Mouse (Mus musculus) hindbrain, embryonic 15.5 days (tissue): ENCODE results near the gene Sh3bgrl. TPM values are rescaled to one million over a fixed set of nuclear protein-coding genes. Genes with fewer than 3 reads are reported as not detected.

ENCODE experiments used
- ATAC-seq: fragments of 200-750 bp; cut with Nextera tagmentation; 2 replicates; pipeline ENCODE4 v1.8.0; 2017; ENCODE audit warnings: low read depth, moderate number of reproducible peaks, moderate TSS enrichment; ENCODE audit not compliant: low FRiP score
- H3K27ac ChIP-seq: fragments of 300-500 bp; sonication (generic); replicated peaks from 2 replicates; pipeline ENCODE4 v1.5.1; 2015; ENCODE audit warnings: mild to moderate bottlenecking, inconsistent platforms
- H3K27me3 ChIP-seq: fragments of 300-500 bp; sonication (generic); 2 replicates; pipeline ENCODE4 v1.6.1; 2015; ENCODE audit warnings: control low read depth, inconsistent platforms
- H3K36me3 ChIP-seq: fragments of 300-500 bp; sonication (generic); 2 replicates; pipeline ENCODE4 v1.6.1; 2015; ENCODE audit warnings: control low read depth, inconsistent platforms
- H3K4me1 ChIP-seq: fragments of 300-500 bp; sonication (generic); replicated peaks from 2 replicates; pipeline ENCODE4 v1.6.1; 2015; ENCODE audit warnings: control low read depth, inconsistent platforms
- H3K4me2 ChIP-seq: fragments of 300-500 bp; sonication (generic); 2 replicates; pipeline ENCODE4 v1.6.1; 2015; ENCODE audit warnings: moderate library complexity, mild to moderate bottlenecking, inconsistent platforms
- H3K4me3 ChIP-seq: fragments of 300-500 bp; sonication (generic); 2 replicates; pipeline ENCODE4 v1.5.1; 2015; ENCODE audit warnings: mild to moderate bottlenecking, inconsistent platforms
- H3K9ac ChIP-seq: fragments of 300-500 bp; sonication (generic); 2 replicates; pipeline ENCODE4 v1.6.1; 2015; ENCODE audit warnings: inconsistent platforms
- H3K9me3 ChIP-seq: fragments of 300-500 bp; sonication (generic); 2 replicates; pipeline ENCODE4 v1.6.1; 2016; ENCODE audit warnings: control low read depth, inconsistent platforms
- WGBS: fragments of 180-500 bp; shearing (Covaris S2); methylation state at CpG from one replicate; pipeline ENCODE4 v1.1.7; 2015; 5-methylcytosine and 5-hydroxymethylcytosine counted together
- polyA plus RNA-seq: library from polyadenylated mRNA; unstranded; fragments of >200 nt; fragmentation: Nextera tagmentation; extraction: Ambion mirVana; gene quantifications from 2 replicates; pipeline ENCODE4 v1.2.1, GENCODE M21; 2015

Gene Sh3bgrl
- polyA plus RNA-seq, 1 experiment from 2014 or later, result 181 TPM

DNA sequence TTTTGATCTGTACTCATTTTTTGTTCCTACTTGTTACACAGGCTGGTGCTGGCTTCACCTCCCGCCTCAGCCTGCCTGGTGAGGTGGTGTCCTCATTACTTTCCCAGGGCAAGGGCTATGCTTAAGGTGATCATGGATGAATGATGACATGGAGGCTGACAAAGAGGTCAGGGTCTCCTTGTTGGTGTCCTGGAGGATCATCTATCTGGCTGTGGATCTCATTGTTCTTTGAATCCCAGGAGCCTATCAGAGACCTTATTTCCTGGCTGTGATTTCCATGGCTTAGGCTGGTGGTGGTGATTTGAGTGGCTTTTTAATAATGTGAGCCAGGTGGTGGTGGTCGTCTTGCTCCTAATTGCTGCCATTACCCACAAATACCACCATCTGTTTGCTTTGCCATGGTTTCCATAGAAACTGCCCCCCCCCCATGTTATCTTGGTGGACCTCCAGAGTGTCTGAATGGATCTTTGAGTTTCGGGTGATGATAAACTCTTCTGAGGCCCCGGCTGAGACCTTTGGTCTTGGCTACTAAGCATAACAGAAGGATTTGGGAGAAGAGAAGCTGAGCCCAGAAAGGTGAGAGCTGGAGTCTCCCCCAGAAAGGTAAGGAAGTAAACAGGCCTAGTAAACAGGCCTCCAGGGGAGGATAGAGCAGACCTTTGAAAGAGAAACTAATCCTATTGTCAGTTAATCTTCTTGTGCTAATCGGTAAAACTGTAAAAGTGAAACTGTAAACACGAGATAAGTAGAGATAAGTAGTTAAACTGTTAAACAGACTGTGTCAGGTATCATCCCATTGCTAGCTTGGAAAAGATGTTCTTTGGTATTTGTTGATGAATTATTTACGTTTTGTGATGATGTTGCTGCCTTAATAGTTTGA, 18.5 kb downstream of the Sh3bgrl start:
- H3K4me2 ChIP-seq, result no peak overlapping the region
- no peak overlapping the region for H3K9ac ChIP-seq
- ATAC-seq, result 0 out of 2 replicates have a peak, but pooled peaks have one; percentile 30
- no peaks in the 10 kb centered on the region for H3K4me1 ChIP-seq
- H3K36me3 ChIP-seq, result no peaks in the 10 kb centered on the region
- H3K27me3 ChIP-seq, result no peaks in the 10 kb centered on the region
- H3K27ac ChIP-seq, result no peak overlapping the region
- H3K4me3 ChIP-seq, result no peak overlapping the region
- no peaks in the 10 kb centered on the region for H3K9me3 ChIP-seq
- WGBS, result 34% methylated on average over 7 of the region's 7 CpGs

DNA sequence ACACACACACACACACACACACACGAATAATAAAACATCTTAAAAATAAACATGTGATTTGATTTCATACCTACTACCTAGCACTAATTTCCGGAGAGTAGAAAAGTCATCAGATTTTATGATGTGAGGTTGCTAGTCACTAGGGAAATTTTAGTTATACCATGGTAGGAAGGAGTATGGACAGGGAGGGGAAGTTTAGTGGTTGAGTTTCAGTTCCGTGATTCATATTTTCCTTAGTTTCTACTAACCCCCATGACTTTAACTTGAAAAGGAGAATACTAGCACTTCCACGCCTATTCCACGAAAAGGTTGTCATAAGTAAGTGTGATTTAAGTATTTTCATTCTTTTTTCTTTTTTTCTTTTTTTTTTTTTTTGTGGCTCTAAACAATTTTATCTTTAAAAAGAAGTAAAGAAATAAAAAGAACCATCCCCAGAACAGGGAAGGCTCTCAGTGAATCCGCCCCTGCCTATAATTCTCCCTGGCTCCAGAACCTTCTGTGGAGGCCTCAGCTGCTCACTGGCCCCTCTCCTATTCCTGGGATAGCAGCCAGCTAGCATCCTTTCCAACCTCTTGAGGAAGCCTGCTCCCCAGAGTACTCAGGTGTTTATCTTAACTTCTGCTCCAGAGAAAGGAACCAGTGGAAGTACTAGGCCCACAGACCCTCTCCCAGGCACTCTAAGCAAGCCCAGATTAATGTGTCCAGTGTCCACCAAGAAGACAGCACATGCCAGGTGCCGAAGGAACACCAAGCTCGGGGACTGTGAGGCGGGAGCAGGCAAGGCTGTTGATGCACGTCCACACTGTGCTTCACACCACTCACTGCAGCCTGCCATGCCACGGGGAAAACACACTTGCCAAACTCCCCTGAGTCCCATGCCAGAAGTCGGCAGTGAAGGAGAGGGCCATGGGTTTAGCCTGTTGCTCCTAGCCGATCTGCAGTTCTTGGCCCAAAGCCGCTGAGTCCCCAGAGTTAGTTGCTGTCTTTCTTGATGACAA, 25.0 kb downstream of the Sh3bgrl start:
- WGBS, result 82% methylated on average over 14 of the region's 14 CpGs
- Histone ChIP-seq H3K4me2 (no peak overlapping the region), H3K9ac (no peak overlapping the region), H3K9me3 (no peaks in the 10 kb centered on the region), H3K27ac (no peak overlapping the region), H3K36me3 (no peaks in the 10 kb centered on the region), H3K27me3 (no peaks in the 10 kb centered on the region), H3K4me1 (no peaks in the 10 kb centered on the region), H3K4me3 (no peak overlapping the region)
- ATAC-seq, result no peak

DNA sequence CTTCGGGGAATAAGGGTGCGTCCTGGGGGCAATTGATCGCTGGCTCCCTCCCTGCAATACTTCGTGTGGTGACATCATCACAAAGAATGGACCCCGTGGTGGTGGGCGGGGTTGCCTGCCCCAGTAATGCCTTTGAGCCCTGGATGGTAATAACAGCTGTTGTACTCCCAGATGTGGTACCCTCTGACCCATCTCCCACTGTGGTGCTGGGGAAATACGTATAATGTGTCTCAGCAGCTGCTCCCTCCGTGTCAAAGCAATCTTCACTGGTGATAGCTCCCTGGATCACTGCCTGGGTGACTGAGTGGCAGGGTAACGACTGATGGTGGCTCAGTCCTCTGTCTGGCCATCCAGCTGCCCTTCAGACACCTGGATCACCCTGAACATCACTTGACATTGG, 26.0 kb downstream of the Sh3bgrl start:
- WGBS, result 32% methylated on average over 9 of the region's 9 CpGs
- no peak overlapping the region for H3K27ac ChIP-seq

DNA sequence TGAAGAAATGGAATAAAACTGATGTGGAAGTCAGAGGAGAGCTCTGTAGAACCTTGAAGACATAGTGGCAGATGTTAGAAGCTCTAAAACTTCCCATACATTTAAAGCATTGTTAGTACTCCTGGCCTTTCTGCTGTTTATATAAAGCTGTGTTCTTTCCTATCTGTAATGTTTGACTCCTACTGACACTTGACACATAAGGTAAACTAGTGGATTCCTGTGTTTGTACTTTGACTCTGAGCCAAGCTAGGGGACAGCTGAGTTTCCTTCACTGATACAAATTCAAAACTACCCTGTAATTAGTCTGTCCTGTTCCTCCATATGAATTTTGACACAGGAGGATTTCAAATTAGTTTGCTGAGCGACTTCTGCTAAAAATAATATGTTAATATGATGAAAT, 27.5 kb downstream of the Sh3bgrl start:
- Histone ChIP-seq H3K4me1 (no peaks in the 10 kb centered on the region), H3K4me2 (no peak overlapping the region), H3K4me3 (no peak overlapping the region), H3K9me3 (no peaks in the 10 kb centered on the region), H3K9ac (no peak overlapping the region), H3K27ac (no peak overlapping the region), H3K27me3 (no peaks in the 10 kb centered on the region), H3K36me3 (no peaks in the 10 kb centered on the region)
- WGBS, result 73% methylated on average over 1 of the region's 1 CpGs
- no peak for ATAC-seq

More for the DNA sequence above, 26.0 kb downstream of the Sh3bgrl start:
- Histone ChIP-seq H3K4me2 (no peak overlapping the region), H3K36me3 (no peaks in the 10 kb centered on the region), H3K9ac (no peak overlapping the region), H3K4me3 (no peak overlapping the region), H3K4me1 (no peaks in the 10 kb centered on the region), H3K9me3 (no peaks in the 10 kb centered on the region), H3K27me3 (no peaks in the 10 kb centered on the region)
- ATAC-seq, result no peak

DNA sequence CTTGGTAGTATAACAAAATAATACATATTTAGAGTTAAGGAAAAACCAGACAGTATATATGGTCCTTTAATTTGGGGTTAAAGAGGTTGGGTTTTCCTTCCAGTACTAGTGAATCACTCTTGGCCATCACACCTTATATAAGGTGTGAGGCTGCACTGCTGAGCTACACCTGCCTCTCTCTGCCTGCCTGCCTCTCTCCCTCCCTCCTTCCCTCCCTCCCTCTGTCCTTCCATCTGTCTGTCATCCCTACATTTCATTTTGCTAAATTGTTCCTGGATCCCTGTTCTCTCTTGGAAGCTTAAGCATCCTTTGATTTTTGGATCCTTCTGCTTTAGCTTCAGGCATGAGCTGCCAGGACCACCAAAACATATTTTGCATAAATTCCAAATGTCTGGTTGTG, 28.6 kb downstream of the Sh3bgrl start:
- no peak overlapping the region for H3K9ac ChIP-seq
- H3K27ac ChIP-seq, result no peak overlapping the region
- no peak for ATAC-seq
- H3K27me3 ChIP-seq, result no peaks in the 10 kb centered on the region
- no peaks in the 10 kb centered on the region for H3K4me1 ChIP-seq
- no peaks in the 10 kb centered on the region for H3K36me3 ChIP-seq
- no peak overlapping the region for H3K4me2 ChIP-seq
- no peak overlapping the region for H3K4me3 ChIP-seq
- no peaks in the 10 kb centered on the region for H3K9me3 ChIP-seq

DNA sequence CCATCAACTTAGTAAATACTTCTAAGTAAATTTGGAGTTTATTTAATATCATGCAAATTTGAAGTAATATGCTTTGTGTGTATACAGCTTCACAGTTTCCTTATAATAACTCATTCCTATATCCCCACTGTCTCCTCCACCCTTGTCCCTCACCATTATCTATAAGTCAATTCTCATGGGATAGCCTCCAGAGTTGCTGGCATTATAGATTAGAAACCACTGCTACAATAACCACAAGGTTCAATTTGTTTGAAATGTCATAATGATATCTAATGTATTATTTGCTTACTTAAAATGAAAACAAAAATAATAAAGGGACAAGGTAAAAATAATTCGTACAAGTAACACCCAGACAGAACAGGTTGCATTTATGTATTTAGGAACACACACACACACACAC, 31.7 kb downstream of the Sh3bgrl start:
- H3K9ac ChIP-seq, result no peak overlapping the region
- no peaks in the 10 kb centered on the region for H3K4me1 ChIP-seq
- no peak overlapping the region for H3K4me3 ChIP-seq
- WGBS, result 100% methylated on average over 1 of the region's 1 CpGs
- no peaks in the 10 kb centered on the region for H3K9me3 ChIP-seq
- H3K36me3 ChIP-seq, result no peaks in the 10 kb centered on the region
- ATAC-seq, result no peak
- H3K27ac ChIP-seq, result no peak overlapping the region
- H3K4me2 ChIP-seq, result no peak overlapping the region
- H3K27me3 ChIP-seq, result no peaks in the 10 kb centered on the region

DNA sequence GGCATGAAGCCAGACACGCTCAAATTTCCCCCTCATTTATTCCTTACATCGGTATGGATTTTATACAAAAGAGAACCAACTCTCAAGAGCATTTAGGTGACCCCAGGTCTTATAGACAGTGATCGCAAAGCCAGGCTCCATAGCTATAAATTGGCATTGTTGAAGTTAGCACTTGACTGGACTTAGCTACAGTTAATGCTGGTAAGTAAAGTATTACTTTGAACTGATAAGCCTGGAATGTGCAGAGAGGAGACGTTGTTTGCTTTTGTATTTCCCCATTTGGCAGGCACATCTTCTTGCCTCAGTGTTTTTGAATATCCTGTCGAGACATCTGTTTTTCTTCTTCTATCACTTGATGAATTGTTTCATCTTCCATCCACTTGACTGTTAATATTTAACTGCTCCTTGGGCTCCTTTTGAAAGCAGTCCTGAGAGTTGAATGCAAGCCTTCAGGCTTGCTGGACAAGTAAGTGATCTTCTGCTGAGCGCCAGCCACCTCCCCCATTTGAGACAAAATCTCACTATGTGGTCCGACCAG, 32.5 kb downstream of the Sh3bgrl start:
- no peaks in the 10 kb centered on the region for H3K36me3 ChIP-seq

DNA sequence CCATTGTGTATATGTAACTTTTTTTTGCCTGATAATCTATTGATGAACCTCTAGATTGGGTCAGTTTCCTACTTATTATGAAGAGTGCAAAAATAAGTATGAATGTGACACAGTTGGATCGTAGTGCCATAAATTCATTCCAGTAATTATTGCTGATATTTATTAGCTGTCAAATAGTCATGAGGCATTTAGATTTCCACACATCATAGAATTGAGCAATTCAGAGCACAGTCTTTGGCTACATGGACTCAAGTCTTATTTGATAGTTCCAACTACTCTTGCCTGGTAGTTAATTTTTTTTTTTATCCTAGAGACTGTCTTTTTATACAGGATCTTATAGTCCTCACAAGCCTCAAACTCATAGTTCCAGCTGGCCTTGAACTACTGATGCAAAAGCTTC, 34.9 kb downstream of the Sh3bgrl start:
- ATAC-seq, result no peak
- H3K9me3 ChIP-seq, result no peaks in the 10 kb centered on the region
- WGBS, result 90% methylated on average over 1 of the region's 1 CpGs
- H3K36me3 ChIP-seq, result no peaks in the 10 kb centered on the region
- no peaks in the 10 kb centered on the region for H3K4me1 ChIP-seq
- H3K4me2 ChIP-seq, result no peak overlapping the region
- H3K9ac ChIP-seq, result no peak overlapping the region
- H3K4me3 ChIP-seq, result no peak overlapping the region
- no peaks in the 10 kb centered on the region for H3K27me3 ChIP-seq
- no peak overlapping the region for H3K27ac ChIP-seq

More for the DNA sequence above, 32.5 kb downstream of the Sh3bgrl start:
- Histone ChIP-seq H3K4me2 (no peak overlapping the region), H3K27ac (no peak overlapping the region), H3K4me1 (no peaks in the 10 kb centered on the region), H3K9ac (no peak overlapping the region), H3K9me3 (no peaks in the 10 kb centered on the region), H3K27me3 (no peaks in the 10 kb centered on the region), H3K4me3 (no peak overlapping the region)
- 49% methylated on average over 7 of the region's 7 CpGs for WGBS
- no peak for ATAC-seq

DNA sequence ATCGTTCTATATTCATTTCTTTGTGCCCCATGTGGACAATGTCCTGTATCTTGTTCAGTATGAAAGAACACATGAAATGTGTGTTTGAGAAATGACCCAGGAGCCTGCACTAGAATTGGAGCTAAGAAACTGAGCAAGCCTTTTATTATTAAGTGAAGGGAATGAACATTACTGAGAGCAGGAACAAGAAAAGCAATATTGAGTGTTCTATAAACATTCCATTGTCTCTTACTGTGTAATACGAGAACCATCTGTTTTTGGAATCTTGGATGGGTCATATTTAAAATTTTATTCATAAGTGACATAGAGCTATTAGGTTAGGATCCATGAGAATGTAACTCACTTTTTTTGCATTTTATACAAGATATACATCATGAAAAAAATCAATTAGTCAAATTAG, 36.7 kb downstream of the Sh3bgrl start:
- no peak for ATAC-seq
- WGBS, result 77% methylated on average over 2 of the region's 2 CpGs
- Histone ChIP-seq H3K9me3 (no peaks in the 10 kb centered on the region), H3K27me3 (no peaks in the 10 kb centered on the region), H3K4me2 (no peak overlapping the region), H3K9ac (no peak overlapping the region), H3K36me3 (no peaks in the 10 kb centered on the region), H3K4me3 (no peak overlapping the region), H3K27ac (no peak overlapping the region), H3K4me1 (no peaks in the 10 kb centered on the region)

DNA sequence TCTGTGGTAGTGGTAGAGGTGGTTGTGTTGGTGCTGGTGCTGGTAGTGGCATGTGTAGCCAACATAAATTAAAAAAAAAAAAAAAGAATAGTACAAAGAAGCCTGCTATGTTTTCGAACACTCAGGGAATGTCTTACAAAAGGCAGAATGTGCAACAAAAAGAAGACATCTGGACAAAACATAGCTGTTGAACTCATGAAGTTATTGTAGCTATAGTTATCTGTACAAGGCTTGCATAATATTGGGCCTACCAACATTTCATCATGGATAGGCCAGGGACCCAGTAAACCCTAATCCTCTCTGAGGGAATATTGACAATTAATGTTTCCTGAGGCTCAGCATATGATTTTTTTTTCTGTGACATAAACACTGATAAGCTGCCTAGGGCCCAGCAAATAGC, 37.3 kb downstream of the Sh3bgrl start:
- H3K4me1 ChIP-seq, result no peaks in the 10 kb centered on the region
- H3K9ac ChIP-seq, result no peak overlapping the region
- 76% methylated on average over 1 of the region's 1 CpGs for WGBS
- no peaks in the 10 kb centered on the region for H3K36me3 ChIP-seq
- ATAC-seq, result no peak
- H3K9me3 ChIP-seq, result no peaks in the 10 kb centered on the region
- H3K27me3 ChIP-seq, result no peaks in the 10 kb centered on the region
- no peak overlapping the region for H3K27ac ChIP-seq
- H3K4me3 ChIP-seq, result no peak overlapping the region
- no peak overlapping the region for H3K4me2 ChIP-seq

DNA sequence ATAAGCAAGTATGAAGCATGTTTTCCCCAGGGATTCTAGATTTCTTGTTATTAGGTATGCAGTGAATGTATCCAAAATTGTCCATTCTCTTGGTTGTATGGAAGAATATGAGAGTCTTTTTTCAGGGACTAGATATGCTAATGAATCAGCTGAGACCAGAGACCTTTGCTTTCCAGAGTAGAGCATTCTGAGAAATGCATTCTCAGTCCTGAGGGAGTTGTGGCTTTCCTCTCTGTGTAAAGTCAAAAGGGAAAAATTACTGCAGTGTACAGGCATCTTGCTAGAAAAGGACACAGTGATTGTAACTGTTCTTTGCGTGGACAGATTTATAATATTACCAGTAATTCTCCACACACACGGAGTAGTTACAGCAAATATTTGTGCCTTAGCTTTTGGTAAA, 38.3 kb downstream of the Sh3bgrl start:
- Histone ChIP-seq H3K36me3 (no peaks in the 10 kb centered on the region), H3K4me1 (no peaks in the 10 kb centered on the region), H3K9ac (no peak overlapping the region), H3K27me3 (no peaks in the 10 kb centered on the region), H3K4me2 (no peak overlapping the region), H3K4me3 (no peak overlapping the region), H3K27ac (no peak overlapping the region), H3K9me3 (no peaks in the 10 kb centered on the region)
- no peak for ATAC-seq
- 86% methylated on average over 2 of the region's 2 CpGs for WGBS

DNA sequence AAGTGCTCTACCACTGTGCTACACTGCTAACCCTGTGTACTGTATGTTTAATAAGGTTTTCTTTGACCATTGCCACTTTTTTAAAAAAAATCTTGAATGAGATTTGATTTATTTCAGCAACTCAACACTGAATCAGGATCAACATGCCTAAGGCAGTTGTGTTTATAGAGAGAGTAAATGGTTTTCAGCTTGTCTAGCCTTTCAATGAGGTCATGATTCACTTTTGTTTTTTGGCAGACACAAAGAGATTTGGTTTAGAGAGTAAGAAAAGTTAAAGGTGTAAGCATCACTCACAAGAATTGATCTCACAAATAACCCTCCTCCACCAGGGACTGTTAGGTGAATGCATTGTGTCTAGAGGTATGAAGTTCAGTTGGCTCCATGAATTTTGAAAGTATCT, 41.1 kb downstream of the Sh3bgrl start:
- Histone ChIP-seq H3K27ac (no peak overlapping the region), H3K36me3 (no peaks in the 10 kb centered on the region), H3K4me3 (no peak overlapping the region), H3K4me1 (no peaks in the 10 kb centered on the region), H3K9me3 (no peaks in the 10 kb centered on the region), H3K27me3 (no peaks in the 10 kb centered on the region), H3K4me2 (no peak overlapping the region), H3K9ac (no peak overlapping the region)
- ATAC-seq, result no peak
